In genomic region chr10:13988280-13988679, GRCm38 (mm10) we compare ENCODE assay signal across 13 mouse cellular contexts. TPM values are rescaled to one million over a fixed set of nuclear protein-coding genes. Genes with fewer than 3 reads are reported as not detected.
DNase-seq lines count a peak whose midpoint lies in the region; ATAC-seq lines count a peak whose summit lies in the region.
"Had no signal": no experiment of that assay in that cellular context is flagged by ENCODE, and none has a peak within 500 bp of the region (broad histone marks: within the 10 kb centered on the region; RNA-seq: fewer than 3 reads in every experiment).

No protein-coding gene starts in this region.

- H3K4me1 ChIP-seq in brown adipose tissue, adult 24 weeks (ENCODE audit: control insufficient read depth, insufficient read depth, insufficient read length, low read length): peaks cover 16% of the 10 kb centered on the region

- no peak for DNase-seq in frontal cortex, postnatal 25 days (ENCODE audit: low spot score in 2 of 2)
- DNase-seq in layer of hippocampus, adult 11-12 months (ENCODE audit: low spot score): peak; percentile 22
- DNase-seq in layer of hippocampus, adult 18-20 months (ENCODE audit: low spot score in 2 of 2): no peak
- peak; percentile 38 to 73 for DNase-seq in monocyte, adult 2 months (ENCODE audit: low read depth in 1 of 2, low spot score in 2 of 2)
- DNase-seq in retina, postnatal 1 day: no peak
- DNase-seq in spleen, adult 12 weeks (ENCODE audit: low spot score): no peak
- DNase-seq: gastrocnemius, postnatal 14 days had no signal

- peak; percentile 15; the same call in 1 of the 2 replicates for ATAC-seq in frontal cortex, adult (ENCODE audit: low TSS enrichment)

- no peak overlapping the region for H3K4me3 ChIP-seq in brown adipose tissue, adult 24 weeks (ENCODE audit: insufficient read depth, low read depth, low read length)
- H3K4me3 ChIP-seq: embryonic facial prominence, embryonic 15.5 days; hindbrain, embryonic 15.5 days; lung, embryonic 15.5 days; neural tube, embryonic 12.5 days had no signal

- peak overlapping the region; percentile 36; the same call in 1 of the 2 replicates for H3K27ac ChIP-seq in brown adipose tissue, adult 24 weeks (replicated peaks; ENCODE audit: low read depth, low read length)
- H3K27ac ChIP-seq: embryonic facial prominence, embryonic 15.5 days; hindbrain, embryonic 15.5 days; lung, embryonic 15.5 days; neural tube, embryonic 12.5 days had no signal

RNA-seq across cellular contexts. Expression of gene Hivep2, which starts 22.4 kb away (rescaled TPM):
- 100 to 1,000 TPM; 181 to 200 TPM for total RNA-seq in layer of hippocampus, adult 18-20 months (2021)
- polyA plus RNA-seq in brown adipose tissue, adult 24 weeks (2012; ENCODE audit: insufficient read depth, insufficient read length, missing spikeins): 11.9 and 12.6 TPM in 2 replicates

Comparison
In these comparisons a context has a peak if more than half of its experiments do, and no peak if none do; other contexts are left out.
1. DNase-seq: peak in layer of hippocampus, adult 11-12 months (single experiment) and monocyte, adult 2 months (2 of 2); none in frontal cortex, postnatal 25 days (0 of 2), layer of hippocampus, adult 18-20 months (0 of 2), retina, postnatal 1 day (single experiment) and spleen, adult 12 weeks (single experiment).